19 mouse cellular contexts compared by ENCODE assay signal in the genomic region with DNA sequence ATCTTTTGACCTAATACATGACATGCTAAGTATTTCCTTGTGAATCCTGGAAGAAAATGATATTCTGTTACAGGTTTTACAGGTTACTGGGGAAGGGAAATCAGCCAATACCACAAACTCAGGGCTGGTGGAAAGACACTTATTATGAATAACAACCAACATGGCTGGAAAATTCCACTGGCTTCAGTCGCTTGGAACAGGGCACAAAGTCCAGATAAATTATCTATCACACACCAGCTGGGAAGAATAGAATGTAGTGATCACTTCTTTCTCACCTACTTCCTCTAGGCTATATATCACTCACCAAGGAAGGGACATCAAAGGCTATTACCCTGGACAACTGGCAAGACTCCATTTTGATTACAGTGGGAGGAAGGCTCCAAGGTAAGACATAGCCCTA. TPM values are rescaled to one million over a fixed set of nuclear protein-coding genes. Genes with fewer than 3 reads are reported as not detected.
DNase-seq lines count a peak whose midpoint lies in the region; ATAC-seq and TF ChIP-seq lines count a peak whose summit lies in the region.
"Had no signal": no experiment of that assay in that cellular context is flagged by ENCODE, and none has a peak within 500 bp of the region (broad histone marks: within the 10 kb centered on the region; RNA-seq: fewer than 3 reads in every experiment).

No protein-coding gene starts in this region.

- peak; percentile 57 for DNase-seq in kidney, adult 11 months
- peak; percentile 22 for DNase-seq in kidney, postnatal 0 days (ENCODE audit: low spot score)
- DNase-seq in kidney, adult 18-20 months: no peak
- DNase-seq in spleen, postnatal 14 days (ENCODE audit: low spot score in 2 of 2): no peak
- DNase-seq: adrenal gland, adult 2 months; adrenal gland, postnatal 25 days; cerebellum, adult 18-20 months; cerebellum, postnatal 10 days; forebrain, postnatal 0 days; gastrocnemius, postnatal 14 days; heart, postnatal 10 days; heart, postnatal 4 days had no signal

- H3K4me3 ChIP-seq in kidney, embryonic 14.5 days (ENCODE audit: low read length): no peak overlapping the region
- no peak overlapping the region for H3K4me3 ChIP-seq in kidney, postnatal 0 days (replicated peaks; ENCODE audit: low read depth, low read length)
- no peak overlapping the region for H3K4me3 ChIP-seq in intestine, postnatal 0 days (ENCODE audit: low read depth, low read length)
- no peak overlapping the region for H3K4me3 ChIP-seq in small intestine, adult 2 months (ENCODE audit: low read depth, low read length)
- H3K4me3 ChIP-seq: embryonic facial prominence, embryonic 10.5 days; forebrain, embryonic 13.5 days; hindbrain, embryonic 12.5 days had no signal

- no peak for ATAC-seq in kidney, embryonic 14.5 days (ENCODE audit: low FRiP score, low TSS enrichment)
- ATAC-seq in kidney, postnatal 0 days (replicated peaks; ENCODE audit: low FRiP score, low read depth): 0 out of 2 replicates have a peak, but pooled peaks have one; percentile 30
- peak; percentile 56 for ATAC-seq in intestine, postnatal 0 days
- ATAC-seq: forebrain, embryonic 13.5 days; forebrain, postnatal 0 days had no signal

- no peaks in the 10 kb centered on the region for H3K36me3 ChIP-seq in kidney, embryonic 14.5 days (ENCODE audit: control insufficient read depth, insufficient read depth, low read length)
- H3K36me3 ChIP-seq in kidney, postnatal 0 days (ENCODE audit: insufficient read depth, low read length): no peaks in the 10 kb centered on the region
- no peaks in the 10 kb centered on the region for H3K36me3 ChIP-seq in intestine, postnatal 0 days (ENCODE audit: control insufficient read depth, insufficient read depth)
- H3K36me3 ChIP-seq in small intestine, adult 2 months (ENCODE audit: control insufficient read depth, insufficient read depth, low read length): no peaks in the 10 kb centered on the region
- H3K36me3 ChIP-seq: embryonic facial prominence, embryonic 10.5 days; hindbrain, embryonic 12.5 days had no signal

- H3K27me3 ChIP-seq in kidney, embryonic 14.5 days (ENCODE audit: control insufficient read depth, insufficient read depth, low read length): no peaks in the 10 kb centered on the region
- no peaks in the 10 kb centered on the region for H3K27me3 ChIP-seq in kidney, postnatal 0 days (ENCODE audit: insufficient read depth, low read length)
- H3K27me3 ChIP-seq in intestine, postnatal 0 days (replicated peaks; ENCODE audit: control insufficient read depth, insufficient read depth, low read length): no peaks in the 10 kb centered on the region
- no peaks in the 10 kb centered on the region for H3K27me3 ChIP-seq in small intestine, adult 2 months (ENCODE audit: control insufficient read depth, insufficient read depth, low read length)
- H3K27me3 ChIP-seq: forebrain, embryonic 13.5 days; hindbrain, embryonic 12.5 days had no signal

- 47% methylated on average over 1 of the region's 1 CpGs for WGBS in kidney, embryonic 14.5 days
- 31% methylated on average over 1 of the region's 1 CpGs for WGBS in kidney, postnatal 0 days
- 33% methylated on average over 1 of the region's 1 CpGs for WGBS in intestine, postnatal 0 days
- 16% methylated on average over 1 of the region's 1 CpGs for WGBS in small intestine, adult 2 months

- no peak overlapping the region for H3K27ac ChIP-seq in kidney, embryonic 14.5 days (ENCODE audit: low read depth, low read length)
- H3K27ac ChIP-seq in kidney, postnatal 0 days: no peak overlapping the region
- H3K27ac ChIP-seq in intestine, postnatal 0 days (ENCODE audit: low read depth, low read length): peak overlapping the region; percentile 60
- peak overlapping the region; percentile 73 for H3K27ac ChIP-seq in small intestine, adult 2 months (ENCODE audit: insufficient read depth, low read depth, low read length)
- H3K27ac ChIP-seq: embryonic facial prominence, embryonic 10.5 days; forebrain, embryonic 13.5 days; hindbrain, embryonic 12.5 days had no signal

- no peaks in the 10 kb centered on the region for H3K4me1 ChIP-seq in kidney, embryonic 14.5 days (ENCODE audit: control insufficient read depth, insufficient read depth, low read length)
- H3K4me1 ChIP-seq in kidney, postnatal 0 days (replicated peaks; ENCODE audit: insufficient read depth, low read length): no peaks in the 10 kb centered on the region
- no peaks in the 10 kb centered on the region for H3K4me1 ChIP-seq in intestine, postnatal 0 days (replicated peaks; ENCODE audit: control insufficient read depth, insufficient read depth, low read length)
- peaks cover 2% of the 10 kb centered on the region; the same call in 1 of the 2 replicates for H3K4me1 ChIP-seq in small intestine, adult 2 months (ENCODE audit: control insufficient read depth, insufficient read depth, insufficient read length, low read length)
- H3K4me1 ChIP-seq: embryonic facial prominence, embryonic 10.5 days; forebrain, embryonic 13.5 days; hindbrain, embryonic 12.5 days had no signal

- no peak overlapping the region for H3K9ac ChIP-seq in kidney, embryonic 14.5 days (ENCODE audit: low read depth, low read length)
- no peak overlapping the region for H3K9ac ChIP-seq in kidney, postnatal 0 days (ENCODE audit: low read depth, low read length)
- H3K9ac ChIP-seq in intestine, postnatal 0 days (ENCODE audit: low read depth, low read length): no peak overlapping the region
- H3K9ac ChIP-seq: forebrain, embryonic 13.5 days; forebrain, postnatal 0 days; hindbrain, embryonic 12.5 days had no signal

- H3K4me2 ChIP-seq in kidney, embryonic 14.5 days (replicated peaks; ENCODE audit: low read depth, low read length): no peak overlapping the region
- H3K4me2 ChIP-seq in kidney, postnatal 0 days (ENCODE audit: low read length): no peak overlapping the region
- no peak overlapping the region for H3K4me2 ChIP-seq in intestine, postnatal 0 days (replicated peaks; ENCODE audit: low read depth)
- H3K4me2 ChIP-seq: forebrain, embryonic 13.5 days; hindbrain, embryonic 12.5 days had no signal

- no peak for TF ChIP-seq POLR2A in small intestine, adult 2 months (IDR thresholded peaks at IDR 0.05; ENCODE audit: low read depth, low read length)

- no peak for TF ChIP-seq CTCF in kidney, postnatal 0 days (IDR thresholded peaks at IDR 0.05; ENCODE audit: low read depth)
- no peak for TF ChIP-seq CTCF in intestine, postnatal 0 days (IDR thresholded peaks at IDR 0.05; ENCODE audit: low read depth)
- no peak for TF ChIP-seq CTCF in small intestine, adult 2 months (IDR thresholded peaks at IDR 0.05; ENCODE audit: extremely low read depth, insufficient read length, insufficient replicate concordance, low read depth, low read length)

- H3K9me3 ChIP-seq in kidney, embryonic 14.5 days (ENCODE audit: control insufficient read depth, low read length): no peaks in the 10 kb centered on the region
- no peaks in the 10 kb centered on the region for H3K9me3 ChIP-seq in kidney, postnatal 0 days (replicated peaks; ENCODE audit: low read length)
- H3K9me3 ChIP-seq in intestine, postnatal 0 days (ENCODE audit: control insufficient read depth): no peaks in the 10 kb centered on the region
- H3K9me3 ChIP-seq: embryonic facial prominence, embryonic 10.5 days; forebrain, embryonic 13.5 days; hindbrain, embryonic 12.5 days had no signal

RNA-seq across cellular contexts. Expression of a gene that starts 11.1 kb away (rescaled TPM):
- not detected in 2 replicates for polyA plus RNA-seq in kidney, embryonic 14.5 days (2014; fragmentation: Nextera tagmentation; extraction: Ambion mirVana)
- polyA plus RNA-seq in kidney, postnatal 0 days (2015; fragmentation: Nextera tagmentation; extraction: Ambion mirVana): 6.3 and 9.1 TPM in 2 replicates
- 11.6 and 13.6 TPM in 2 replicates for polyA plus RNA-seq in intestine, postnatal 0 days (2015; fragmentation: Nextera tagmentation; extraction: Ambion mirVana)
- polyA plus RNA-seq in small intestine, adult 2 months (2012; rRNA removed): 0.62 TPM in 1 of 2 replicates, not detected in the other
- polyA plus RNA-seq: adrenal gland, adult 2 months; embryonic facial prominence, embryonic 10.5 days; forebrain, embryonic 13.5 days; heart, embryonic 14.5 days; hindbrain, embryonic 12.5 days had no signal

RNA-seq across cellular contexts. Expression of a gene that starts 55.6 kb away (rescaled TPM):
- polyA plus RNA-seq in kidney, embryonic 14.5 days (2014; fragmentation: Nextera tagmentation; extraction: Ambion mirVana): 51.3 and 65.8 TPM in 2 replicates
- polyA plus RNA-seq in kidney, postnatal 0 days (2015; fragmentation: Nextera tagmentation; extraction: Ambion mirVana): 51.1 and 53.5 TPM in 2 replicates
- polyA plus RNA-seq in intestine, postnatal 0 days (2015; fragmentation: Nextera tagmentation; extraction: Ambion mirVana): 26.2 and 28.5 TPM in 2 replicates
- 16.9 and 30.9 TPM in 2 replicates for polyA plus RNA-seq in small intestine, adult 2 months (2012; rRNA removed)

Comparison
In these comparisons a context has a peak if more than half of its experiments do, and no peak if none do; other contexts are left out.
1. DNase-seq: peak in kidney, adult 11 months (single experiment) and kidney, postnatal 0 days (single experiment); none in kidney, adult 18-20 months (single experiment) and spleen, postnatal 14 days (0 of 2).
2. H3K27ac ChIP-seq: peak in intestine, postnatal 0 days (single experiment) and small intestine, adult 2 months (single experiment); none in kidney, embryonic 14.5 days (single experiment) and kidney, postnatal 0 days (single experiment).